Mouse (Mus musculus) cortical plate, adult 2 months (tissue): ENCODE data around the gene Itgb3bp. TPM values are rescaled to one million over a fixed set of nuclear protein-coding genes. Genes with fewer than 3 reads are reported as not detected.

Experiments used
- H3K27ac ChIP-seq: fragments of 200-500 bp; 2 replicates; pipeline ENCODE4 v1.5.1; 2012; ENCODE audit warnings: low read length, control low read depth, inconsistent platforms; ENCODE audit not compliant: insufficient read depth
- H3K4me1 ChIP-seq: fragments of 200-500 bp; 2 replicates; pipeline ENCODE4 v1.6.1; 2011; ENCODE audit warnings: low read length; ENCODE audit not compliant: control insufficient read depth, insufficient read depth
- H3K4me3 ChIP-seq: fragments of 200-500 bp; 2 replicates; pipeline ENCODE4 v1.5.1; 2011; ENCODE audit warnings: mild to moderate bottlenecking, low read length, control low read depth; ENCODE audit not compliant: insufficient read depth
- CTCF ChIP-seq: fragments of 200-500 bp; IDR thresholded peaks from 2 replicates; pipeline ENCODE4 v1.5.1; 2011; ENCODE audit warnings: mild to moderate bottlenecking, control low read depth, low read length; ENCODE audit not compliant: insufficient read depth; ENCODE audit errors: extremely low read depth
- POLR2A ChIP-seq: fragments of 200-500 bp; IDR thresholded peaks from 2 replicates; pipeline ENCODE4 v1.6.1; 2011; ENCODE audit warnings: mild to moderate bottlenecking, low read length, control low read depth; ENCODE audit not compliant: insufficient read depth; ENCODE audit errors: extremely low read depth
- polyA plus RNA-seq: library from polyadenylated mRNA; depleted of rRNA; stranded (reverse); fragments of >200 nt; gene quantifications from 2 replicates; pipeline ENCODE4 v1.2.3, GENCODE M21; 2012

Gene Itgb3bp
- polyA plus RNA-seq, 1 experiment: 4.8 TPM

DNA sequence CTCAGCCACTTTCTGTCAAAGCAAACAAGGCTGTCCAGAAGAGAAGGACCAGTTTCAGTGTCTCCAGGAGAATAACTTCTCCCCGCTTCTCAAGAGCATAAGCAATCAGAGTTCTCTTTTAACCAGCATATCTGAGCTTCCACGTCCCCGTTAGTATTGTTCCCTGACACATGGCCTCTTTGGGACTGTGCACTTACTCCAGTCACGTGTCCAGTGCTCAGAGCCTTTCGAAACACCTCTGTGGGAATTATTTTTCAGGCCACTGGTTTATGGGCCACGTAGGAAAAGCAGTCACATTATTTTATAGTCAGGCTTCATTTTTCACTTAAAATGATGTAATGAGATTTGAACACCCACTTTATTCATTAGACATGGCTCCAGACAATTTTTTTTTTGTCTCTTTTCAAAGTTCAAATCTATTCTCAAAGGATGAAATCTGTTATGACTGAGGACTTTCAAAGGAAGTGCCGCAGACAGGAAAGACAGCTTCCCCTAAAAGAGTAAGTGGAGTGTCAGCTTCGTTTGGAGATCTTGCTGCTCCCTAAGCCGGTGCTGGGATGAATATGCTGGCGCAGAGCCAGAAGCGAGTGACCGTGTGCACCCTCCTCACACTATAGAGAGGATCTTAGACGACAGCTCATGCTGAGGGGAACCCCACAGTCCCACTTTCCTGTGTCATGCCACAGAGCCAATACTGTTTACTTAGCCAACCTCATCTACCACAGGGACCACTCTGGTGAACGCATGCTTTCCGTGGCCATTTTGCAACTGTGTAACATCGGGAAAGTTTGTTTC is 10.3 kb upstream of the Itgb3bp start:
- no peak overlapping the region for H3K4me3 ChIP-seq
- no peaks in the 10 kb centered on the region for H3K4me1 ChIP-seq
- TF ChIP-seq CTCF (no peak), POLR2A (no peak)
- no peak overlapping the region for H3K27ac ChIP-seq

GRCm38 (mm10) chr4:99936278-99936677 is 6.7 kb upstream of the Itgb3bp start:
- Histone ChIP-seq H3K4me3 (no peak overlapping the region), H3K27ac (no peak overlapping the region), H3K4me1 (no peaks in the 10 kb centered on the region)
- TF ChIP-seq CTCF (no peak), POLR2A (no peak)

DNA sequence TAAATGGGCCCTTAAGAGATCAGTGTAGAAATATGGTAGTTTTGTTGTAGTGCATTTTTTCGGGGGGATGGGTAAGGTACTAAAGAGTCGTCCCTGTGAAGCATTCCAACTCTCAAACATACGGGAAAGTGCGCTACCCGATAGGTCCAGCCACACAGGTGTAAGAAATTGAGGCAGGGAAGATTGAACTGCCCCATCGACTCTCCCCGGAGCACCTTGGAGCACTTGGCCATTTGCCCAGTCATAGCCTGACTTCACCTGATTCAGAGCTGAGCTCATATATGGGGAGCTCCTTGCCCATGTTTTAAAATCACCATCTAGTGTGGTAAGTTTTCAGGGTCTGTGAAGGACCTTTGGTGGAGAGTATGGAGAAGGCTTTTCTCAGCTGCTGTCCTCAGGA is 5.2 kb upstream of the Itgb3bp start:
- TF ChIP-seq POLR2A: no peak
- TF ChIP-seq CTCF: no peak
- Histone ChIP-seq H3K4me3 (no peak overlapping the region), H3K27ac (no peak overlapping the region), H3K4me1 (peaks cover 4% of the 10 kb centered on the region; the same call in 1 of the 2 replicates)

GRCm38 (mm10) chr4:99931807-99932206 is 2.2 kb upstream of the Itgb3bp start:
- no peak overlapping the region for H3K4me3 ChIP-seq
- H3K4me1 ChIP-seq: peaks cover 4% of the 10 kb centered on the region; the same call in 1 of the 2 replicates
- TF ChIP-seq POLR2A: no peak
- TF ChIP-seq CTCF: no peak
- H3K27ac ChIP-seq: no peak overlapping the region

DNA sequence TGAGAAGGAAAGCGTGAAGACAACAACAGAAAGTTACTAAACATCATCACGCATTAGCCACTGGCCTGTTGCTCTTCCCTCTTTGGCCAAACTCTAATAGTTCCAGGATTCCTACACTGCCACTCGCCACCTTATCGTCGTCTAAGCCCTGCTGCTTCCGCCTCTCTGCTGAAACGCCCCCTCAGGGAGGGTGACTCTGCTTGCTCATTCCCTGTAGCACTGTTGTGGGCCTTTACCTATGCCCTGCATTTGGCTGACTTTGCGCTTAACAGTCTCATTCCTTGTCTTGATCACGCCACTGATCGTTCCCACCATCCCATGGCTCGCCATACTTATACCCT is 1.6 kb upstream of the Itgb3bp start:
- H3K4me3 ChIP-seq: peak overlapping the region; percentile 95; the same call in 1 of the 2 replicates
- TF ChIP-seq POLR2A (no peak), CTCF (no peak)
- H3K4me1 ChIP-seq: peaks cover 4% of the 10 kb centered on the region; the same call in 1 of the 2 replicates
- no peak overlapping the region for H3K27ac ChIP-seq

DNA sequence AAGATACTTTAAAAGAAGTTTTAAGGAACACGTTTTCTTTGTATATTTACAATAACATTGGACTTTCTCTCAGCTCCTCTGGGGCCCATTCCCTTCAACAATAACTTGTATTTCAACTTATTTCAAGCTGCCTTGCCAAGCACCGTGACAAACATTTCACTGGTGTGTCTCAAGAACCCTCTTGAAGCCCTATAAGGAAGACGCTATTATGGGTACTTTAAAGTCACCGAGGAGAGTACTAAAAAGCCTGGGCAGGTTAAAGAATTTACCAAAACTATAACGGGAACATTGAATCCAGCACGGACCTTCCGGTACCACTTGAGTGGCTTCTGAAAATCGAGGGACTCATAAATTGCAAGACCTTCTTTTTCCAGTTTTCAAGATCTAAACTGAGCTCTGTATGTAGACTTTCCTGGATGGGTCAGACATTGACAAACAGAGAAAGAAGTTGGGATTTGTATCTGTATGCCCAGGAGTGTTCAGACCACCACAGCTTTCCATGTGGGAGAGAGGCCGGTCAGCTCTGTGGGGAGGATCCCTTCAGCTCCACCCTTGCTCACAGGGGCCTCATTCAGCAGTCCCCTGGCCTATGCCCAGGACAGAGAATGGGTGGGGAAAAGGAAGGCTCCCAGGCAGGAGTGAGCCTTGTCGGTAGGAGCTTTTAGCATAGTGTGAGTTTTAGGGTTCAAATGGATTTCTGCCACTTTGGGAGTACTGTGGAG is 1.1 kb upstream of the Itgb3bp start:
- peak overlapping the region; percentile 25; the same call in 1 of the 2 replicates for H3K27ac ChIP-seq
- H3K4me3 ChIP-seq: peak overlapping the region; percentile 95
- H3K4me1 ChIP-seq: peaks cover 4% of the 10 kb centered on the region; the same call in 1 of the 2 replicates
- TF ChIP-seq POLR2A (no peak), CTCF (no peak)

GRCm38 (mm10) chr4:99929149-99929612 is 432 bp downstream of the Itgb3bp start, which contains the start of gene Pgm1:
TSS of gene Pgm1 (plus strand) at chr4:99929414.
- TF ChIP-seq POLR2A (peak; percentile 61; the same call in 1 of the 2 replicates), CTCF (no peak)

GRCm38 (mm10) chr4:99928521-99928920 is 1.1 kb downstream of the Itgb3bp start:
- H3K4me1 ChIP-seq: peaks cover 4% of the 10 kb centered on the region; the same call in 1 of the 2 replicates
- no peak for TF ChIP-seq CTCF
- no peak overlapping the region for H3K27ac ChIP-seq
- no peak overlapping the region for H3K4me3 ChIP-seq

More at GRCm38 (mm10) chr4:99929149-99929612, 432 bp downstream of the Itgb3bp start, which contains the start of gene Pgm1:
- Histone ChIP-seq H3K4me1 (peaks cover 4% of the 10 kb centered on the region; the same call in 1 of the 2 replicates), H3K4me3 (peak within 1 kb of the TSS; percentile 95), H3K27ac (peak within 1 kb of the TSS; percentile 90)

- H3K4me1 ChIP-seq: peaks cover 4% of the 10 kb centered on the region; the same call in 1 of the 2 replicates
- TF ChIP-seq CTCF (no peak), POLR2A (no peak)
- H3K4me3 ChIP-seq: no peak overlapping the region
- H3K27ac ChIP-seq: no peak overlapping the region
Measured at GRCm38 (mm10) chr4:99926380-99926779, 3.2 kb downstream of the Itgb3bp start.

DNA sequence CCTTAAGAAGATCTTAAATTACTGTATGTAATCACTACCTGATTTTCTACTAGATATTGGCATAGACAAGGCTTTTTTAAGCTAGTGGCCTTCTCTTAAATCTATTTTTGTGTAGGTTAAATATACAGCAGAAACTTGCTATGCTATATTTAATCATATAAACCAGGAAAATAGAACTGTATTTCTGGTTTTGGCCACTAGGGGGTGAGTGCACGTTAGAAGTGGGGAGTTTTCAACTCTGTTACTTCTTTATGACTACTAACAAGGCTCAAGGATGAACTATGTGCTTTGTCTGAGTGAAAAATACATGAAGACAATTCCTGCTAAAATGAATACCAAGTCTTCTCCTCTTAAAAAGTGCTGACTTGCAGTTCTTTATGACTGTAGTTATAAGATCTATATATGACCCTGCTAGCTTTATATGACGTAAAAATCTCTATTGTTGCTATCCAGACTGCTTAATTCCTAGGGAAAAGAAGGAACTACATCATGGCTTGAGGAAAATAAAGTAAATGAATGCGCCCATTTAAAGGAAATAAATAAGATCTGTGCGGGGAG is 15.6 kb downstream of the Itgb3bp start:
- H3K4me1 ChIP-seq: no peaks in the 10 kb centered on the region
- no peak overlapping the region for H3K4me3 ChIP-seq
- TF ChIP-seq CTCF: no peak
- TF ChIP-seq POLR2A: no peak
- no peak overlapping the region for H3K27ac ChIP-seq
